Mouse (Mus musculus) adrenal gland, postnatal 10 days (tissue): ENCODE data around the gene Enthd1. TPM values are rescaled to one million over a fixed set of nuclear protein-coding genes. Genes with fewer than 3 reads are reported as not detected.

Source experiments
- DNase-seq: peaks from one replicate; pipeline ENCODE4 v3.0.0; 2021; ENCODE audit warnings: mixed read lengths
- total RNA-seq, 2 experiments: library from RNA; stranded (reverse); gene quantifications; 2 replicates each; pipeline ENCODE4 v1.2.3; 2021

The Enthd1 gene
- total RNA-seq, 2 experiments from 2014 or later: not detected

DNA sequence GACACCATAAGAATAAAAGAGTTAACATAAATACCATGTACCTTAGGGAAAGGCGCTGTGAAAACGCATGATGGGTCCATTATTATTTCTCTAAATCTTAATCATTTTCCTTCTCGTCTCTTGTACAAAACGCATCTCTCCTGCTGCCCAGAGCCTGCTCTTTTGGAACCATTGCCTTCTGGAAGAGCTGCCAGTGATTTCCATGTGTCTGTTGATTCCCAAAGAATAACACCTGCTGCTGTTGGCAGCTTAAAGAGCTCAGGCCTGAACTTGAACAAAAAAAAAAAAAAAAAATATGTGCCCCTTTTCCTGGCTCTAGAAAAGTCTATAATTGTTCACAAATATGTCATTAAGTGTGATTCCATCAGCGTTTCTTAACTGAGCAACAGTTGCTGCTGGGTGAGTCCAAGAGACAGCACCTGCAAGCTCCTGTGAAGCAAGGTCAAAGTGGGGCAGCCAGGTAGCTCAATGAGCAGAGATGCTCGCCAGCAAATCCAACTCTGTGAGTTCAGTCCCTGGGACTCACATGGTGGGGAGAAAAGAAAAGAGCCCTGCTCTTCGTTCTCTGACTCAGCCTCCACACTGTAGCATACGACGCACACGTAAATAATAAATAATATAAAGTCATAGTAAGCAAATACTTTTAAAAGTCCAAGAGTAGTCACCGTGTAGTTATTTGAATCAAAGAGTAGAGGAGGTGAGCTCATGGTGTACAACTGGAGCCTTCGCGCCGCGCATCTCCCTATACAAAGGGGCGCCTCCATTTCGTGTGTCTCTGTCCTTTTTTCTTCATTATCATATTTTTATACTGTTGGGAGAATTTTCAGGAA lies 9.5 kb upstream of the Enthd1 start:
- DNase-seq: no peak

DNA sequence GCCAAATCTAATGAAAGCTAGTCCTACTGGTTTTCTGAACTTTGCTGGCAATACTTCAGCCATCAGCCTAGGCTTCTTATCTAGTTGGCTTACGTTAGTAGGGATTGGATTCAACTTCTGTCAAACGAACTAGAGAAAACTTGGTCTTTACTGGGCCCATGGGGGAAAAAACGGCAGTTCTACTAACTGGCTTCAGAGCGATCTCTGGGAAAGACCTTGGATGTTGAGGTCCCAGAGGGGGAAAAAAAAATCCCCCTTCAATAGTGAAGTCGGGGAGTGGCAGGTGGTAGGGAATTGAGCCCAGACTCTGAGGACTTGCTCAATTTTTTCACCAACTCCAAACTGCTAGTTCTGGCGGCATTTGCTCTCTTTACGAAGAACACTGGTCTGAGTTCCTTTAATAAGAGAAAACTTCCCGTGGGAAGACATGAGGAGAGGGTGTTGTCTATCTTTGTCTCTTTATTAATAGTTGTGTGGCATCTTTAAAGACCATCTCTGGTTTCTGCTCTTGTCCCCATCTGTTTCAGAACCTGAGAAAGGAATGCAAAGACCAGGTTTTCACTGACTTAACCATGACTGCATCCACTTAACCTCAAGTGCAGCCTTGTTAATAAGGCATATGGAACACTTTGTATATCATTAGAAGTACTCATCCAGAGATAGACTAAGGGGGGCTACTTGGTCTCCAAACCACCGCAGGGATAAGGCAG lies 8.0 kb upstream of the Enthd1 start:
- DNase-seq: no peak

- no peak for DNase-seq
These were observed 7.3 kb upstream of the Enthd1 start, which contains the start of gene Grap2 for GRCm38 (mm10) chr15:80572291-80572690. Gene Grap2 (plus strand): TSS chr15:80572594.

- DNase-seq: no peak
These were observed 6.7 kb upstream of the Enthd1 start for GRCm38 (mm10) chr15:80571611-80572010.

DNA sequence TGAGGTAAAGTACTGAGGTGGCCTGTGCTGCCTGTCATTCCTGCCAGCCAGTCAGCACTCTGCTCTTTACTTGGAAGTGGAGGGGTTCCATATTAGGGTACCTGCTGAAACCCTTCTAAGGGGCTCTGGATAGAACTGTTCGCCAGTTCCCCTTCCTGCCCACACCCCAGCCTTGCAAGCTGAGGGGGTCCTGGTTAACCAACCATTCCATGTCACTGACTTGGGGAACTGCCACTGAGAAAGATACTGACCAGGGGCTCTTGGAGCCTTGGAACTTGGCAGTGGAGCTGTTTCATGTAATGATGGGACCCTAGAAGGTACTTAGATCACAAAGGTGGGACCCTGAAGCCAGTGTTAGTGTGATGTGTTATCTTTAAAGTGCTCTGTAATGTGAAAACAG lies 5.3 kb upstream of the Enthd1 start:
- no peak for DNase-seq

- DNase-seq: no peak
These were observed 4.2 kb upstream of the Enthd1 start for GRCm38 (mm10) chr15:80569205-80569604.

GRCm38 (mm10) chr15:80567731-80568130 lies 2.8 kb upstream of the Enthd1 start:
- DNase-seq: no peak

DNA sequence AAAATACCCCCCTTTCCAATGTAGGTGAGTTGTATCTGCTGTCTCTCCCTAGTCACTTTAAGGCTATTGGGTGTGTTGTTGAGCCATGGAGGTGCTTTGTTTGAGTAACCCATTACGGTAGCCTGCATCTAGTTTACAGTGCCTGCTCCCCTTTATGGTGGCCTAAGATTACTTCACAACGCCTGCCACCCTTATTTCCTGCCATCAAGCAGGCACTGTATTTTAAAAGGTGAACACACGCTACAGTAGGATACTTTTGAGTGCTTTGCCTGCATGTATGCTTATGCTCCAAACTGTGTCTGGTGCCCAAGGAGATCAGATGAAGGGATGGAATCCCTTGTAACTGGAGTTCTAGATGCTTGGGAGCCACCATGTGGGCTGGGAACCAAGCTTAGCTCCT lies 2.2 kb upstream of the Enthd1 start:
- DNase-seq: no peak

GRCm38 (mm10) chr15:80566696-80567095 lies 1.7 kb upstream of the Enthd1 start:
- no peak for DNase-seq

DNA sequence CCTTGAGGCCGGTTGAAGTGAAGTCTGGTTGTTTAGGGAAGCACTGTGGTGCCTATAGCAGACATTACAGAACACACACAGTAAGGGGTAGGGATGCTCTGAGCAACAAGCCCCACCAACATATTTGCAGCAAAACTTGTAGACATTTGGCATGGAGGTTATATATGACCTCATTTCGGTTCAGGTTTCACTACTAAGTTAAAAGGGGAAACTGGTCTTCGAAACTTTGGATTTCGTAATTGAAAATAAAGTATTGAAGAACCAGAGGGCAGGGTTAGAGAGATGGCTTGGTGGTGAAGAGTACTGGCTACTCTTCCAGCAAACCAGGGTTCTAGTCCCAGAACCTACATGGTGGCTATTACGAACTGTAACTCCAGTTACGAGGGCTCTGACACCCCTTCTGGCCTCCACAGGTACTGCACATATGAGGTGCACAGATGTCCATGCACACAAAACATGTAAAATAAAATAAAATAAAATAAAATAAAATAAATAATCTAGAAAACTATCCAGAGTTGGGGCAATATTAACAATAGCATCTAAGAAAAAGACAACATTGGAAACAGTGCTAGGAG lies 1.2 kb downstream of the Enthd1 start:
- DNase-seq: no peak

DNA sequence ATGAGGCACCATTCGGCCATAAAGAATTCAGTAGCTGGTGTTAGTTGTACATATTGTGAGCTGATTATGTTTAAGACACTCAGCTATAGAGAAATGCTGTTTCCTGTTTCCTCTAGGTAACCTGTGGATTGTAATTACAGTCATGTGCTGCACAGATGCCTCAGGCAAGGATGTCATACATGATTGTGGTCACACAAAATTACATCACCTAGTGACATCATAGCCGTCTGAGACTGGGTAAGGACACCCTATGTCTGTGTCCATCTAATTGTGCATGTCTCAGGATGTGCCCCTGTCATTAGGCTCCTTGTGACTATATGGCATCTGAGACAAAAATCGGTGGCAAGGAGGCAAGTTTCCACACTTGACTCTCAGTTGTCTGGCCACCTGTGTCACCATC lies 2.5 kb downstream of the Enthd1 start:
- no peak for DNase-seq

- DNase-seq: peak; percentile 22
These were observed 4.0 kb downstream of the Enthd1 start for GRCm38 (mm10) chr15:80560646-80561580.

DNA sequence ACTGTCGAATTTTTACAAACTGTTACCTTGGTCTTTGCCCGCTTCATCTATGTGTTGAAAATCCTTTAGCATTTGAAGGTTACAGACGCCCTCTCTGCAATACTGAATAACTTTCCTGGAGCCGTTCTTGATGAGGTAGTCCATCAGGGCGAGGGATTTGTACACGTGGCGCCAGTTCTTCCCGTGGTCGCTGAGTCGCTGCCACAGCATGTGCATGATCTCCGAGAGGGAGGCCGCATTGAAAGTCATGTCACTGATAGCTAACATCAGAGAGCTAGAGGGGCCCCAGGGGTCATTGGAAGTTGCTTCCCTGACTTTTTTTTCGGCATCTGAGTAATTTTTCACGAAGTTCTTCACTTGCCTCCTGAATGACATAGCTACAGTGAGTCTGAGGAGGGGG lies 5.0 kb downstream of the Enthd1 start:
- DNase-seq: no peak

GRCm38 (mm10) chr15:80559534-80559933 lies 5.4 kb downstream of the Enthd1 start:
- no peak for DNase-seq

DNA sequence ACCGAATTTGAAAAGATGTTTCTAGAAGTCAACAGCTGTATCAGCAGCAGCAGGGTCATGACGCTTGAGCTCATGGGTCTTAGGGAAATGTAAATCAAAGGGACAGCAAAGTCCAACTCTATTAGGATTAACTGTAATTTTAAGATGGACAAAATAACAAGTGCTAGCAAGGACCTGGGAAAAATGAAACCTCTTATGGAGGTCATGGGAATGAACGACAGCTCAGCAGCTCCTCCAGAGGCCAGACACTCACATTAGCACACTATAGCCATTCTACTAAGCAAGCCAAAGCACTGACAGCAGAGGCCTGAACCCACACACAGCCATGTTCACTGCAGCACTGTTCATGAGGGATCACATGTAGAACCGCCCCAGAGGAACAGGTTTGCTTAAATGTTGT lies 7.2 kb downstream of the Enthd1 start:
- DNase-seq: no peak

- DNase-seq: no peak
These were observed 8.9 kb downstream of the Enthd1 start for GRCm38 (mm10) chr15:80556021-80556420.

DNA sequence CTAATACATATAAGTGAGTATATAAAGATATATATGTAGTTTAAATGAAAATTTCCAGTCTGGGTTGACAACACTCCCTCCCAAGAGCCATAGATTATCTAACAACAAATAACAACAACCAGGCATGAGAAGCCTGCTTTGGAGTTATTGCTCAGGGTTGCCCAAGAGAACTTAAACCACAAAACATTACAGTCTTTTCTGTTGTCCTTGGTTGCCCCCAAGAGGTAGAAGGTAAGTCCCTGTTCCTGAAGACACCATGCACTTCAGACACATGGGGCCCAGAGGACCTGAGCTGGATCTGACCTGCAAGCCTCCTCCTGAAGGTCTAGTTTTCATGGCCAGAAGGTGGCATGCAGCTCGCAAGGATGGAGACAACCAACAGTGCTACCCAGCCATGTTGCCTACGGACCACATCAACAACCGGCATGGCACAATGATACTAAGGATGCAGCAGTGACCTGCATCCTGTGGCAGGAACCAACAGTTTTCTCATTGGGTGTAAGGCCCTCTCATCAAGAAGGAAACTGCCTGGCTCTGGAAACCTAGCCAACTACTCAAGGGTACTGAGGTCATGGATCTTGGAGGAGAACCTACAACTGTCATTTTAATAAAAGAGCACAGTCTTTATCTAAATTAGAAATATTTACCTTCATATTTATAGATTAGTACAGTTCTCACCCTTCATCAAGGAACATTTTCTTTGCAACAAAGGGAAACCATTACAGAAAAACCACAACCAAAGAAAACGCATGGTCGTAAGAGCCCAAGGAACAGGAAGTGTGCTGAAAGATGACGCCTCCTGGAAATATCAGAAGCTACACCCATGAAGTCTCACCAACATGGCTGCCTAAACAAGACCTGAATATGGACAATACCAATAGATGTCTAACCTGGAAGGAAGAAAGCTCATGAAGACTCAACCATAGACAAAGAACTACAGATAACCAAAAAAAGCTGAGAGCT lies 9.8 kb downstream of the Enthd1 start:
- no peak for DNase-seq

GRCm38 (mm10) chr15:80545430-80545829 lies 19.5 kb downstream of the Enthd1 start:
- no peak for DNase-seq

DNA sequence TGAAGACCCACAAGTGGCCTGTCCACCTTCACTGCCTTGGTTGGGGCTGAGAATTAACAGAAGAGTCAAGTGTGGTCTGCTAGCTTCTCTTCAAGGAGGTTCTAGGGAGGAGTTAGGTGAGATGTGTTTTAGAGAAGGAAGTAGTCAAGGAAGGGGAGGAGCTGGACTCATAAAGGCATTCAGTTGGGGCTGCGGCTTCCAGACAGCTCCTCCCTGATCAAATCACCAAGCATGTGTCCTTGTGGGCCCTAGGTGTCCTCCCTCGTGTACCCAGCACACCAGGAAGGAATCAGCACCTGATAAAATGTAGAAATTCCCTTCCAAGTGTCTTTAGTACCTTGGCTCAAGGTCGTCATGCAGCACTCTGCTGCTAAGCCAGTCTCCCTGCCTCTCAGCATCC lies 20.8 kb downstream of the Enthd1 start:
- DNase-seq: no peak

DNA sequence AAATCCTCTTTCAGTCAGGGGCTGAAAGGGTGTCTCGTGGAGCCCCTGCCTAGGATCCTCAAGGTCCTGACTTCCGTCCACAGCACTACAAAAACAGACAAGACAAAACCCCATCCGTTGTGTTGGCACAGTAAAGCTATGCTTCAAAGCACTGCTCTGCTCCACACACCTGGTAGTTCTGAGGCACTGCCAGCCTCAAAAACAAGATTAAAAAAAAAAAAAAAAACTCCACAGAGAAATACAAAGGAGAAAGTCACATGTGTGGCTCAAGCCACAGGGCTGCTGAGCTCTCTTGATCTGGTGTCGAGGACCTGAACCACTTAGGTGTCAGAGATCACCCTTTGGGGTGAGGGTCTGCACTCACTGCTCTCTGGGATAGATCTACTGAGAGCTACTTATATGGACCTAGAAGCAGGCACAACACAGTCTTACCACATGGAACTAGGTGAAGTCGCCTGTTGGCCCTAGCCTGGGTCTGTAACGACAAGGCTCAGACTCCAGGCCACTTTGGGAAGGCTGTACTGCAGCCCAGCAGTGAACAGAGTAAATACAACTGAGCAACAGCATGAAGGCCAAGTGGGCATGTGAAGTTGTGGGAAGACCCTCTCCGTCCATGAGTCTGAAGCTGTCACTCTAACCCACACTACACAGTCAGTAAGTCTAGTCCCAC lies 26.1 kb downstream of the Enthd1 start:
- DNase-seq: no peak
